In the genomic region with DNA sequence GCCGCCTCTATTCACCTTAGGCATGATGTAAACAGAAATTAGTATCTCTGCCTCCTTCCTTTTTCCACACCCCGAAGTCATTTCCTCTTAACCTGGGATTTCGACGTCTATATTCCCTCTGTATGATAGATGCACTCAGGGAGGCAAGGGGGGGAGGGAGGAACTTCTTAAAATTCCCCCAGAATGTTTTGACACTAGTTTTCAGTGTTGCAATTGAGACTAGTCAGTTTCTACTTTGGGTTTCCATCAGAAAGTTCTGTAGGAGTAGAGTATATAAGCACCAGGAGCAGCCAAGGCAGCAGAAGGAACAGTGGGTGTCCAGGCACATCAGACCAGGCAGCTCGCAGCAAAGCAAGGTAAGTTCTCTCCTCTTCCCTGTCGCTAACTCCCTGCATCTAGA, we compare ENCODE assay signal across 10 mouse cellular contexts. TPM values are rescaled to one million over a fixed set of nuclear protein-coding genes. Genes with fewer than 3 reads are reported as not detected.
DNase-seq lines count a peak whose midpoint lies in the region; ATAC-seq and TF ChIP-seq lines count a peak whose summit lies in the region.
"Had no signal": no experiment of that assay in that cellular context is flagged by ENCODE, and none has a peak within 500 bp of the region (broad histone marks: within the 10 kb centered on the region; RNA-seq: fewer than 3 reads in every experiment).

Gene Il12b (plus strand): TSS at position 301 of the 400 bp plus-strand sequence.

- ATAC-seq in heart, embryonic 13.5 days (ENCODE audit: extremely low read depth, insufficient number of reproducible peaks, low FRiP score, low TSS enrichment), result no peak
- no peak for ATAC-seq in hindbrain, embryonic 12.5 days (ENCODE audit: low FRiP score)
- ATAC-seq in midbrain, embryonic 11.5 days (ENCODE audit: low FRiP score), result no peak

- 76% methylated on average over 6 of the region's 6 CpGs for WGBS in heart, embryonic 13.5 days
- 82% methylated on average over 6 of the region's 6 CpGs for WGBS in hindbrain, embryonic 12.5 days
- 75% methylated on average over 6 of the region's 6 CpGs for whole genome bisulfite sequencing in midbrain, embryonic 11.5 days
- 65% methylated on average over 6 of the region's 6 CpGs for WGBS in thymus, adult 2 months

- H3K4me1 ChIP-seq in heart, embryonic 13.5 days, result peaks cover 45% of the 10 kb centered on the region
- 0 out of 2 replicates have a peak, but pooled peaks cover 3% of the 10 kb centered on the region for H3K4me1 ChIP-seq in hindbrain, embryonic 12.5 days
- H3K4me1 ChIP-seq in midbrain, embryonic 11.5 days (ENCODE audit: control insufficient read depth, insufficient read depth, low read length), result no peaks in the 10 kb centered on the region
- peaks cover 7% of the 10 kb centered on the region for H3K4me1 ChIP-seq in thymus, adult 2 months (replicated peaks; ENCODE audit: control insufficient read depth, insufficient read depth, low read length)

- H3K9me3 ChIP-seq in heart, embryonic 13.5 days, result no peaks in the 10 kb centered on the region
- no peaks in the 10 kb centered on the region for H3K9me3 ChIP-seq in hindbrain, embryonic 12.5 days (replicated peaks)
- H3K9me3 ChIP-seq in midbrain, embryonic 11.5 days (ENCODE audit: control insufficient read depth, low read length), result no peaks in the 10 kb centered on the region

- H3K27me3 ChIP-seq in heart, embryonic 13.5 days (replicated peaks), result 0 out of 2 replicates have a peak, but pooled peaks cover 3% of the 10 kb centered on the region
- no peaks in the 10 kb centered on the region for H3K27me3 ChIP-seq in hindbrain, embryonic 12.5 days
- H3K27me3 ChIP-seq in midbrain, embryonic 11.5 days (ENCODE audit: control insufficient read depth, insufficient read depth, low read length), result peaks cover 5% of the 10 kb centered on the region; the same call in 1 of the 2 replicates
- no peaks in the 10 kb centered on the region for H3K27me3 ChIP-seq in thymus, adult 2 months (ENCODE audit: control insufficient read depth, insufficient read depth, low read length)

- no peak for TF ChIP-seq POLR2A in thymus, adult 2 months (IDR thresholded peaks at IDR 0.05; ENCODE audit: control insufficient read depth, extremely low read depth, insufficient read depth, low read length, poor library complexity)

- no peaks in the 10 kb centered on the region for H3K36me3 ChIP-seq in heart, embryonic 13.5 days
- H3K36me3 ChIP-seq in hindbrain, embryonic 12.5 days, result no peaks in the 10 kb centered on the region
- no peaks in the 10 kb centered on the region for H3K36me3 ChIP-seq in midbrain, embryonic 11.5 days (ENCODE audit: control insufficient read depth, insufficient read depth, low read length)
- H3K36me3 ChIP-seq in thymus, adult 2 months (ENCODE audit: control insufficient read depth, insufficient read depth, low read length), result no peaks in the 10 kb centered on the region

- DNase-seq in heart, adult 18-20 months, result no peak
- peak; percentile 29 for DNase-seq in brain, adult 2 months (ENCODE audit: low read depth, low spot score)
- DNase-seq in midbrain, embryonic 11.5 days (ENCODE audit: low spot score, missing footprints), result no peak
- no peak for DNase-seq in thymus, adult 2 months
- no peak for DNase-seq in ovary, postnatal 36 days (ENCODE audit: low spot score)
- no peak for DNase-seq in layer of hippocampus, postnatal 10 days (ENCODE audit: low spot score in 2 of 2)

- H3K4me2 ChIP-seq in heart, embryonic 13.5 days, result peak within 1 kb of the TSS; percentile 69
- peak within 1 kb of the TSS; percentile 66 for H3K4me2 ChIP-seq in hindbrain, embryonic 12.5 days (replicated peaks)
- H3K4me2 ChIP-seq in midbrain, embryonic 11.5 days, result peak within 1 kb of the TSS; percentile 65

- no peak within 1 kb of the TSS for H3K27ac ChIP-seq in heart, embryonic 13.5 days (replicated peaks)
- H3K27ac ChIP-seq in hindbrain, embryonic 12.5 days, result no peak within 1 kb of the TSS
- no peak within 1 kb of the TSS for H3K27ac ChIP-seq in midbrain, embryonic 11.5 days (ENCODE audit: low read depth, low read length)
- H3K27ac ChIP-seq in thymus, adult 2 months (ENCODE audit: control insufficient read depth, insufficient read depth, low read length), result no peak within 1 kb of the TSS

- peak within 1 kb of the TSS; percentile 46 for H3K4me3 ChIP-seq in heart, embryonic 13.5 days
- H3K4me3 ChIP-seq in hindbrain, embryonic 12.5 days, result peak within 1 kb of the TSS; percentile 33
- peak within 1 kb of the TSS; percentile 28; the same call in 1 of the 2 replicates for H3K4me3 ChIP-seq in midbrain, embryonic 11.5 days (ENCODE audit: low read depth, low read length)
- H3K4me3 ChIP-seq in thymus, adult 2 months (ENCODE audit: control insufficient read depth, insufficient read depth, low read length), result no peak within 1 kb of the TSS

- peak within 1 kb of the TSS; percentile 67 for H3K9ac ChIP-seq in heart, embryonic 13.5 days
- peak within 1 kb of the TSS; percentile 50; the same call in 1 of the 2 replicates for H3K9ac ChIP-seq in hindbrain, embryonic 12.5 days
- peak within 1 kb of the TSS; percentile 62 for H3K9ac ChIP-seq in midbrain, embryonic 11.5 days (ENCODE audit: low read length)

- no peak for TF ChIP-seq CTCF in thymus, adult 2 months (IDR thresholded peaks at IDR 0.05; ENCODE audit: borderline replicate concordance, control insufficient read depth, extremely low read depth, insufficient read depth, low read length, poor library complexity)

RNA-seq across cellular contexts. Expression of gene Il12b, which starts in this region (rescaled TPM):
- 0.09 and 0.23 TPM in 2 replicates for polyA plus RNA-seq in heart, embryonic 13.5 days (2015; fragmentation: Nextera tagmentation; extraction: Ambion mirVana)
- not detected for total RNA-seq in heart, adult 18-20 months (2021)
- polyA plus RNA-seq in hindbrain, embryonic 12.5 days (2016; fragmentation: Nextera tagmentation; extraction: Ambion mirVana), result not detected in 2 replicates
- polyA plus RNA-seq in midbrain, embryonic 11.5 days (2014; fragmentation: Nextera tagmentation; extraction: Ambion mirVana), result not detected in 2 replicates
- 3.0 and 4.5 TPM in 2 replicates for polyA plus RNA-seq in thymus, adult 2 months (2012; rRNA removed)
- total RNA-seq in layer of hippocampus, postnatal 10 days (2021), result not detected
- polyA plus RNA-seq: brain, embryonic 14.5 days; frontal cortex, adult 2 months had no signal
